Mouse (Mus musculus) urinary bladder, postnatal 10 days (tissue): Measurements from ENCODE around the gene Hes2.

Experiments used
- DNase-seq: peaks from one replicate; pipeline ENCODE4 v3.0.0; 2022; ENCODE audit warnings: low spot score

Hes2 gene

DNA sequence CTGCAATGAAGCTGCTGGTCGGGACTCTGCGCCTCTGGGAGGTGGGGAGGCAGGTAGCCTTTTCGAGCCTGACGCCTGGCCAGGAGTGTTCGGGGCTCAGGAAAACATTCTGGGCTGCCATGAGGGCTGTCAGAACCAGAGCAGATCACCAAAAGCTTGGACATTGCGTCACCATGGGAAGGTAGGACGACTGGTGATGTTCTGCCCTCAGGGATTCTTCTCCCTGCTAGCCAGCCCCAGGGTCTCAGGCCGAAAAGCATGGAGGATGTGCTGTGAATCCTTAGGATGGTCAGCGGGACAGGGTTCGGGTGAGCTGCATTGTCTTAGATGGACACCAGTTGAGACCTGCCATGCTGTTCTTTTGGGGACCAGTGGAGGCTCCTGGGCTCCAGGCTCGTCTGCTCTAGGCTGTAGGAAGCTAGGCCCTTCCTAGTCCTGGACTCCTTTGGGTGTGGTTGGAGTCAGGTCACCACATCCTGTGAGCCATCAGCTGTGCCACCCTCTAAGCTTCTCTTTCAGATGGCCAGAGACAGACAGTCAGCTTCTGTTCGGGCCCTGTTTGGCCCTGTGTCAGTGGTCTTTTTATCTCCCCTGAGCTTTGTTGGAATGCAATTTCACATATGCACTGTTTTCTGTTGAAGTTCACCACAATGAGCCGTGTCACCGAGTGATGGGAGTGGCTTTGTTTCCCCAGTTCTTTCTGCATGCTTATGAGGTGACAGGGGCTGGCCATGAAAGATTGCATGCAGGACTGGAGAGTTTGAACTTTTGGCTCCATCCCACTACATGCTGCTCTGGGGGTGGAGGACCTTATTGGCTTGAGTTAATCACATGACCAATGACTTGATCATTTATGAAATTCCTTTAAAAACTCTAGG lies 27.8 kb downstream of the Hes2 start:
- no peak for DNase-seq

DNA sequence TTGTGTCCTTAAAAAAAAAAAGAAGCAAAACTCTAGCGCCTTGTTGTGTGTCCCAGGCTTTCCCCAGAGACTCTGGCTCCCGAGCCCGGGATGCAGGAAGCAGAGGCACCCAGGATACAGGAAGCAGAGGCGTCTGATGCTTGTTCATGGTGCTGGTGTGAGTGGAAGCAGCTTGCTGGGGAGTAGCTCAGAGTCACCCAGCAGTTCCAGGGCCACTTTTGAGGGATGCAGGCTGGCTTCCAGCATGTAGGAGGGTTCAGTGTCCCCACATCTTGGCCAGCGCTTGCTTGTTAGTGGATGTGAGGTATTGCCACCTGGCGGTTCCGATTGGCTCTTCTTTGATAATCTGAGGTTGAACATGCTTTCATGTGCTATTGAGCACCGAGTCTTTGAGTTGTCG lies 28.5 kb downstream of the Hes2 start:
- no peak for DNase-seq

- no peak for DNase-seq
Measured at GRCm38 (mm10) chr4:152188651-152189050, 30.0 kb downstream of the Hes2 start.

GRCm38 (mm10) chr4:152189071-152189470 lies 30.4 kb downstream of the Hes2 start:
- DNase-seq, result no peak

DNA sequence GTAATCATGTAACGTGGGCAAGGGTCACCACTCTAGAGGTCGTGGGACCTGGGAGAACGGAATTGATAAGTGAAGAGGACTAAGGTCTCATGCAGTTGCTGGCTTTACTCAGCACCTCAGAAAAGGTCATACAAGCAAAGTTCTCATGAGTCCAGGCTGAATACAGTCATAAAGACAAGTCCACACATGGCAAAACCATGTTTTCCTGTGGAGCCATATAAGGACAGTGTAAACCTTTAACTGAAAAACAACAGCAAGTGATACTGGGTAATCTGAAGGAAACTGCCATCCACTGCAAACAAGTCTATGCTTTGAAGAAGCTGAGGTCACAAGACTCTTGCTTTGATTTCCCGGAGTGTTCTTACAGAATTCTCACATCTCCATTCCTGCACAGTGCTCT lies 31.0 kb downstream of the Hes2 start:
- DNase-seq, result no peak

DNA sequence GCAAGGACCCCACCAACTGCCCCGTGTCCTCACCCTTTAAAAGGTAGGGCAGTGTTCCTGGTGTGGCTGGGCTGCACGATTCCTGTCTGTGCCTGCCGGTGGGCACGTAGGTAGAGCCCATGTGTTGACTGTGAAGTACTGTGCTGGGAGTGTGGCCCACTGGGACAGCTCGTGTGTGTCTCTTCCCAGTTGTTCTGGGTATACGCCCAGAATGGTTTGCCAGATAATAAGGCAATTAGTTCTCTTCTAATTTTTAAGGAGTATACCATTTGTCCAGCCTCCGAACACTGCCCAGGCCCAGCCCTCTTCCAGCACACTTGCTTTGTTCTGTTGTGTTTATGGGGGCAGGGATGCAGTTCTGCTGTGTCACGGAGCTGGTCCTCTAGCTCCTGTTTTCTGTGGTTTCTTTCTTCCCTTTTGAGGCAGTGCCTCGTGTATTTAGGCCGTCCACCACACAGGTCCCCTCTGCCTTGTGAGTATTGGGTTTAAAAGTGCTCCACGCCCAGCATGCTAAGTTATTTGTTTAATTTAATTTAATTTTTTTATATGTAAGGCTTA lies 31.5 kb downstream of the Hes2 start:
- DNase-seq, result no peak

DNA sequence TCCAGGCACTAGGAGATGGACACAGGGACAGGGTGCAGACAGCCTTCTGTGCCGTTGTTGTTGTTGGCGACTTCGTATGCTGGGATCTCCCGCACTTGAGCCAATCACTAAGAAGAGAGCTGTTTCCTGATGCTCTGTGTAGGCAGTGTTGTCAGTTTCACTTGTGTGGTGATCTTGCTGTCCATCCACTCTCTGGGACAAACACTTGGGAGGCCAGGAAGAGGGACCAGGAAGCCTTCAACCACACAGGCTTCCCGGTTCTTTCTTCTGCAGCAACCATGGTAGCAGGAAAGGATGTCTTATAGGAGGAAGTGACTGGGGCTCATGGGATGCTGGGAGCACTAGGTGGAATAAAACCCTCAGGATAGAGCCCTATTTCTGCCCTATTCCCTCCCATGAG lies 32.0 kb downstream of the Hes2 start:
- no peak for DNase-seq

DNA sequence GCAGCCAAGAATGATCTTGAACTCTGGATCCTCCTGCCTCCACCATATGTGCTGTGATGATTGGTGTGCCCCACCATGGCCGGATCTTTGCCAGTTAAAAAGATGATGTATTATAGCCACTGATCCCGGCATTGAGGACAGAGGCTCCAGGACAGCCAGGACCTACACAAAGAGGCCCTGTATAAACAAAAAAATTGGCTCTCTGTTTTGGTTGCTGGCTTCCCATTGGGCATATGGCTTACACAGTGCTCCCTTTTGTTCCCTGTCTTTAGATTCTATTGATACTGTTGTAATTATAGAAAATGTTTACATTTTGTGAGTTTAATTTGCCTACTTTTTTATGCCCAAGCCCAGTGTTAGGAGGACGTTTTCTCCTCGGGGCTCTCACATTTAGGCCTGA lies 33.9 kb downstream of the Hes2 start:
- no peak for DNase-seq

DNA sequence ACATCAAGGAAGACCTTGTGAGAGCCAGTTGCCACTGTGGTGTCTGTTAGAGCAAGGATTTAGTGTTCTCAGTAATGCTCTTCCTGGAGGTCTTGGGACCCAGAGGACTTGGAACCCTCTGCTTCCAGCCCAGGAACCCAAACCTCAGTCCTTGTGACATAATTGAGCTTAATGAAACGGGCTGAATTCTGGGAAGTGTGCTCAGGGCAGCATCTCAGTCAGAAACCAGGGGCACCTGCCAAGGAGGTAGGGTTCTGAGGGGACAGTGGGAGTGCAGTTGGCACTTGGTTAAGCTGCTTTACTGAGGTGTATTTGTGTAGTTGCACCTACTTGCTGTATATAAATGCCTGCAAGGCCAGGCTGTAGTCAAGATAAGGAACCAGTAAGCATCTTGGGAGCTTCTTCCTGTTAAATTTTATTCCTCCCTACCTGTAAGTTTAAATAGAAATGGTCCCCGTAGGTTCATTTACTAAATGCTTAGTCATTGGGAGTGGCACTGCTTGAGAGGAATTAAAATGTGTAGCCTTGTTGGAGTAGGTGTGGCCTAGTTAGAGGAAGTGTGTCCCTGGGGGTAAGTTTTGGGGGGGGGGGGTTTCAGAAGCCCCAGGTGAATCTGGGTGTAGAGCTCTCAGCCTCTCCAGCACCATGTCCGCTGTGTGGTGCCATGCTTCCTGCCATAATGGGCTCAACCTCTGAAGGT lies 36.0 kb downstream of the Hes2 start:
- no peak for DNase-seq

DNA sequence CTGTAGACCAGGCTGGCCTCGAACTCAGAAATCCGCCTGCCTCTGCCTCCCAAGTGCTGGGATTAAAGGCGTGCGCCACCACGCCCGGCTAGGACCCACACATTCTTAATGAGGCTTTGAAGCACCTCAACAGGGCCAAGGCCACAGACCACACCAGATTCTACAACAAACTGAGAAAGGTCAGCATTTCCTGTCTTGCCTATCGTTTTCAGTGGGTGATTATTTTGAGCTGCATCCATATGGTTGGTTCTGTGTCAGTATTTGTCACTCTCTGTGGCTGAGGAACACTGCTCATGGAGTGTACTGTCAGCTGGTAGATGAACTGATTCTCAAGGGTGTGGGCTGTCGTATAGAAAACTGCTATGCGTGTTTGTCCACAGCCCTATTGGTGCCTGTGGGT lies 37.6 kb downstream of the Hes2 start:
- no peak for DNase-seq

- DNase-seq, result no peak
Measured at GRCm38 (mm10) chr4:152197545-152197944, 38.9 kb downstream of the Hes2 start.

- no peak for DNase-seq
Measured at GRCm38 (mm10) chr4:152199617-152200016, 41.0 kb downstream of the Hes2 start.

DNA sequence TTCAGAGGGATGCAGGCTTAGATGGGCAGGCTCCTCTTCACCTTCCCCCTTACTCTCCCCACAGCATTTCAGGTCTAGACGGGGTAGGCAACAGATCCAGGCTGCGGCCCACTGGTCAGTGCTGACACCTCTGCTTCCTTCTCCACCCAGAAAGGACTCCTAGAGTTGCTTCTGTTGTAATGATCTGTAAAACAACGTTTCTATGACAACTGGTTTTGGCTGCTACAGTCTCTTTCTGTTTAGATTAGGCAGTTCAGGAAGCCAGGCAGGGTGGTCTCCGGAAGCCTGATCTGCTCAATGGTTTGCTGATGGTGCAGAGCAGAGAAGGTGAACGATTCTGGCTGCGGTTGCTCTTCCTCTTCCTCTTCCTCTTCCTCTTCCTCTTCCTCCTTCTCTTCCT lies 42.8 kb downstream of the Hes2 start:
- no peak for DNase-seq

GRCm38 (mm10) chr4:152202418-152202817 lies 43.8 kb downstream of the Hes2 start:
- DNase-seq, result no peak

GRCm38 (mm10) chr4:152202905-152203304 lies 44.2 kb downstream of the Hes2 start:
- no peak for DNase-seq

- no peak for DNase-seq
Measured at GRCm38 (mm10) chr4:152204663-152205062, 46.0 kb downstream of the Hes2 start.

DNA sequence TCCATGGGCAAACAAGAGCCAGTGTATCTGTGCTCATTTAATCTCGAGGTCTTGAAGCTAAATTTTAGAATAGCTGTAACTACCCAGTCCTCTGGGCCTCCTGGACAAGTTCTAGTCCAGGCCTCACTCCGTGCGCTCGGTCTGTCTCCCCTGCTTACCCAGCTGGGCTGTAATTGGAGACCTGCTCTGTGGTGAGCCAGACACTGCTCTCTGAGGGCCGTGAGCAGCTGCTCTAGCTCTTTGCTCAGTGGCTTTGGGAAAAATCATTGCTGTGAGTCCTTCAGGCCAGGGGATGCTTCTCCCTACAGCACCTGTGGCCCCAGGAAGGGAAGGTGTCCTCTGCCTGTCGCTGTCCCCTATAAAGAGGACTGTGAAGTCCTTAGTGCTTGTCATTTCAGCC lies 47.5 kb downstream of the Hes2 start:
- no peak for DNase-seq

GRCm38 (mm10) chr4:152209623-152210022 lies 51.0 kb downstream of the Hes2 start:
- DNase-seq, result no peak
